Mouse (Mus musculus) adrenal gland, adult 18-20 months (tissue): ENCODE results near the gene Zfp738. TPM values are rescaled to one million over a fixed set of nuclear protein-coding genes. Genes with fewer than 3 reads are reported as not detected.
A peak's percentile ranks its signal among the peaks of the same experiment; 100 is the strongest.
"Not testable (repeated sequence)": the region's sequence is repeated elsewhere in the genome, so short reads cannot be mapped to it uniquely, and the experiment has no call there.

Source experiments
- DNase-seq, 2 experiments: peaks; one replicate each; pipeline ENCODE4 v3.0.0; 2021 to 2022; ENCODE audit warnings: low spot score in 2 of 2
- long read RNA-seq, 2 experiments: library from polyadenylated mRNA; stranded (forward); transcript quantifications; one replicate each; pipeline ENCODE4 v2.0.0; 2021
- total RNA-seq, 2 experiments: library from RNA; stranded (reverse); gene quantifications; 1 replicate in 1 of 2; 2 replicates in 1 of 2; pipeline ENCODE4 v1.2.3; 2021

Gene Zfp738
- 1 to 10 TPM; 7.9 to 8.1 TPM for total RNA-seq
- long read RNA-seq, experiment 1 = 0 reads
- long read RNA-seq, experiment 2, full-length matches to known transcripts = 3 of 4 reads
- long read RNA-seq, experiment 2, partial matches to known transcripts = 0 of 4 reads
- long read RNA-seq, experiment 2, other reads (novel, unspliced or antisense) = 1 of 4 reads

DNA sequence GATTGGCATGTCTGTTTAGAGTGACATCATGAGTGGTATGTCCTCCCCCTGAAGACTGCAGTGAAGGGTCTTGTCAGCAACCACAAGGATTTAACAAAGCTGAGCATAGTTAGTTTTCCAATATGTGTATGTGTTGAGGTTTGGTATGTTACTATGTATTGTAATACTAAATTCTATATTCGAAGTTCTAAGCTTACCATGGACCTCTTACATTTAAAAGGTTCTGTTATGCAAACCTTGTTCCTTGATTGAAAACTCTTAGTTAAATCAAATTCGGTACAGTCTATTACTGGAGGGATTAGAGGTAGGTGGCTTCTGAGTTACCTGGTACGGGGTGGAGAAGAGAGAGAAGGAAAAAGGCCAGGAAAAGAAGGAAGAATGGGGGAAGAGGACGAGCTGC, at the start of gene Zfp738:
Zfp738 (minus strand) TSS at position 101 of the 400 bp plus-strand sequence.
- DNase-seq = no peak

DNA sequence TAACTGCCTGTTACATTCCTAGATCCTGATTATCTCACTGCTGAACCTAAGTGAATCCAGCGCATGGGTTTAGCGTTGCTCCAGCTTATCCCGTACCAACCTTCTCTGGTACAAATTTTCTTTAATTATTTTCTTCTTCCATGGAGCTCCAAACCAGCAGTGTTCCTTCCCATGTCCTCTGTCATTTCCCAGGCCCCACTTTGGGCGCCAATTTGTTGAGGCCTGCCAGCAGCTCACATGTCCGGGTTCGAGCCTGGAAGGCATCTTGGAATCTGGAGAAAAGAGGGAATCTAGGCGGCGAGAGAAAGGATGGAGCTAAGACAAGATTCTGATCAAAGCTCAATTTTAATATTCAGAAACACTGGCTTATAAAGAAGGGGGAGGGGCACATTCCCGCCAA, 47.5 kb upstream of the Zfp738 start:
- DNase-seq = not testable (repeated sequence)

DNA sequence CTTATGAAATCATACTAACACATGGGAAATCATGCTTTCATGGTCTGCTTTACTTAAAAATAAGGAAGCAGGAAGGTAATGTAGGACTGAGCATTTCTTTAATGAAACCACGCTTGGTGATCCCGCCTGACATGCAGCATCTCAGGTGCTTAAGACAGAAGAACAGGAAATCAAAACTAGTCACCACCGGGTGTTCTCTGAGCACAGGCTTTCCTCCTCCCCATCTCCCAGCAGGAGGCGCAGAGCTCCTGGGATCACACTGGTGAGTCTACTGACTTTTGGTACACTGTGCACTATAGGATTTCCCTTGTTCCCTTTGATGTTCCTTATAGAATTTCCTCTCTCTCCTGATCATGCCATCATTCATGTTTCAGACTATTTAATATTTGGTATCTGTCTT, 42.6 kb upstream of the Zfp738 start:
- peak in 1 of 2 experiments; percentile 17 for DNase-seq

DNA sequence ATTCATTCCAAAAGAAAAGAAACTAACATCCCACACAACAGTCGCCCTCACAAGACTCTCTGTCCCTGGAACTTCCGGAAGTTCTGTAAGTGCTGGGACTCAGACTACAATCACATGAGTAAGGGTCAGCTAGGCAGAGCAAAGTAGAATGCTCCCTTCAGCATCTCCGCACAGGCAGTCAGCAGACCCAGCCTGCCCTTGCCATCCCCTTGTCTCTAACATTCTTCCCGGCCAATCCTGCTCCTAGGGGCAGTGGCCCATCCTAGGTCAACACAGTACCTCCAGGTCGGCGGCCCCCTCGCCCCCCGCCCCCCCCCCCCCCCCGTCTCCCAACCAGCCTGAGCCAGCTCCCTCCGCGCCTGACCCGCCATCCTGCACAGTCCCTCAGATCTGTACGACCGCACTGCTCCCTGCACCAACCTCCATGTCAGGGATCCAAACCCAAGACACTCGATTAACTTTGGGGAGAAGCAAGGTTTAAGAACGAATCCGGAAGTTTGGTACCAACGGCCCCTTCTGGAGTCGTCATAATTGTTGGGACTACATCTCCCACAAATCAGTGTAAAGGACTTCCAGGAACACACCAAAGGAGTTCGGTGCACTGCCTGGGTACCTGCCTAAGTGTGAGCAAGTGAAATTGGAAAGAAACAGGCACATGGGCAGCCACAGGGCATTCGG, 41.9 kb upstream of the Zfp738 start, which contains the start of gene Zfp65:
Zfp65 (minus strand) TSS at position 533 of the 678 bp plus-strand sequence.
- DNase-seq = peak; percentile 31 to 49

DNA sequence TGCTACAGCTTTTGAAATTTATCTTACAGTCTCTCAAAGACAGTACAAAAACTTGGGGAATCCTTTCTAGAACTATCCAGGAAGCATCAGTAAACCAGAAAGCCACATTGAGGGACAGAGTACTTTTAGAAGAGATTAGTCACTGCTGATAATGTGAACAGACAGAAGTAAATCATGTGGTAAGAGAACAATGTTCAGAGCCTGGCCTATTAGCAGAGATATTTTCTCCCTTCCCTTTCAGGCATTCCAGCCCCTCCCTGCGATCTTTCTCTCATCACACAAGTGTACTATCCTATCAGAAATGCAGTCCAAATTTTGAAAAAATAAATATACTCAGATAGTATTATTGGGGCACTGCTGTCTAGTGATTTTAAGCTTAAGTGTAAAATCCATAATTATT, 41.2 kb upstream of the Zfp738 start:
- DNase-seq = no peak

DNA sequence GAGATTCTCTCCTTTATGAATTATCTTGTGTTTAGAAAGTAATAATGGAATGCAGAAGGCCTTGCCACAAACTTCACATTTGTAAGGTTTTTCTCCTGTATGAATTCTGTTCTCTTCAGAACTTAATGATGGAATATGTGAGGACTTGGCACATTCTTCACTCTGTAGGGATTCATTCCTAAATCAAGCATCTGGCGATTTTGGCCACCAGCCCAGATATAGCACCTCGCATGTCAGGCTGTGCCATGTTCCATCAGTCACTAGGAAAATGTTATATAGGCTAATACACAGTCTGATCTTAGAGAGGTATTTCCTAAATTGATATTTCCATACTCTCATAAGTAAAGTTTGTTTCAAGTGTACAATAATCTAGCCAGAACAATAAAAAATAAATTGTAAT, 38.5 kb upstream of the Zfp738 start:
- not testable (repeated sequence) for DNase-seq

DNA sequence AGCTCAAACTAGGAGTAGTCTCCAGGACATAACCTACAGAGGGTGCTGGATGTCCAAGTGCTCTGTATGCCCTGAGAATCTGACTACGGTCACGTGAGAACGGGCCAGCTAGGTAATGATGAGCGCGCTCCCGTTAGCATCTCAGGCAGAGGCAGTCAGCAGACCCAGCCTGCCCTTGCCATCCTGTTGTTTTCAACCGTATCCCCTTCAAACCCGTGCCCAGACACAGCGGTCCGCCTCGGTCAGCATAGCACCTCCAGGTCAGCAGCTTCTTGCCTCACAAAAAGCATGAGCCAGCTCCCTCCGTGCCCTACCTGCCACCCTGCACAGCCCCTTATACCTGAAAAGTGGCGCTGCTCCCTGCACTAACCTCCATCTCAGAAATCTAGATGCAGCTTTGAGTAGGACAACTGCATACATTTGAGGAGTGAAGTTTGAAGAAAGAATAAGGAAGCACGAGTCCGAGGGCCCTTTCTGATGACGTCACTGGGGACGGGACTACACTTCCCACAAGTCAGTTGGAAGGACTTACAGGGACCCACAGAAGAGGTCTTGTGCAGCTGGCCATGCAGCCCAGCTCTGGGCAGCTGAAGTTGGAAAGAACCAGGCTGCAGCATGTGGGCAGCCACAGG, 37.1 kb upstream of the Zfp738 start:
- peak; percentile 76 to 83 for DNase-seq

DNA sequence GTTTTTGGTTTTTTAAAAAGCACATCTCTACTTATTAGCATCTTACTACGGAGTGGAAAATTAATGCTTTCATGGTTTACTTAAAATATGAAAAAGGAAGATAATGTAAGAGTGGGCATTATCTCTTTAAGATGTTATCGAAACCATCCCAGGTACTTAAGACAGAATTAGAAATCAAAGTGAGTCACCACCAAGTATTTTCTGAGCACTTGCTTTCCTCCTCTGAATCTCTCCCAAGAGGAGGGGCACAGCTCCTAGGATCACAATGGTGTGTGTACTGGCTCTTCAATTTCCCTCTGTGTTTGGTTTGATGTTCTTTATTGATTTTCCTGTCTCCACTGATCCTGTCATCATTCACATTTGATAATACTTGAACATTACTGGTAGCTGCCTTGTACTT, 3.0 kb downstream of the Zfp738 start:
- DNase-seq = not testable (repeated sequence)

DNA sequence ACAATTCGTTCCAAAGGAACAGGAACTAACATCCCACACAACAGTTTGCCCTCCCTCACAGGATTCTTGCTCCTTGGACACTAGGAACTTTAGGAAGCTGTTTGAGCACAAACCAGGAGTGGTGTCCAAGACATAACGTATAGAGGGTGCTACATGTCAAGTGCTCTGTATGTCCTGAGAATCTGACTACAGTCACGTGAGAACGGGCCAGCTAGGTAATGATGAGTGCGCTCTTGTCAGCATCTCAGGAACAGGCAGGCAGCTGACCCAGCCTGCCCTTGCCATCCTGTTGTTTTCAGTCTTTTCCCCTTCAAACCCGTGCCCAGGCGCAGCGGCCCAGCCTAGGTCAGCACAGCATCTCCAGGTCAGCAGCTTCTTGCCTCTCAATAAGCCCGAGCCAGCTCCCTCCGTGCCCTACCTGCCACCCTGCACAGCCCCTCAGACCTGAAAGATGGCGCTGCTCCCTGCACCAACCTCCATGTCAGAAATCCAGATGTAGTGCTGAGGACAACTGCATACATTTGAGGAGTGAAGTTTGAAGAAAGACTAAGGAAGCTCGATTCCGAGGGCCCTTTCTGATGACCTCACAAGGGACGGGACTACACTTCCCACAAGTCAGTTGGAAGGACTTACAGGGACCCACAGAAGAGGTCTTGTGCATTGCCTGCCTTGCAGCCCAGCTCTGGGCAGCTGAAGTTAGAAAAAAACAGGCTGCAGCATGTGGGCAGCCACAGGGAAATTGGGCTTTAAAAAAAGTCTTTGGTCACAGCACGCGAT, 3.7 kb downstream of the Zfp738 start:
- DNase-seq = peak; percentile 75 to 76

DNA sequence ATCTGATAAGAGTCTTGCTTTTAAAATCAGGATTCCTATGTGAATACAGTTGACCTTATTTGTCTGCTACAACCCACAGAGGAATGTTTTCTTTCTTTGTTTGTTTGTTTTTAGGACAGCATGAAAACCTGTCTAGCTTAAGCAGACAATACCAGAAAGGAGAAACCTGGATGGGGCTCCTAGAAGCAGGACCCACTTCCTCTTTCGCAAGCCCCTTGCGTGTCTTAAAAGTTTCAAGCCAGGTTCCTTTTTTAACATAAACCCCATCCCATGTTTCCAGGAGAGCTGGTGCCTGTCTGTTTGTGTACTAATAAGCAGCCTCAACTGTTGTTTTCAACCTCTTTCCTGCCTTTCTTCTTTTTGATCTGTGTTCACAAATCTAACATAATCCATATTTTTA, 12.0 kb downstream of the Zfp738 start:
- DNase-seq = no peak

DNA sequence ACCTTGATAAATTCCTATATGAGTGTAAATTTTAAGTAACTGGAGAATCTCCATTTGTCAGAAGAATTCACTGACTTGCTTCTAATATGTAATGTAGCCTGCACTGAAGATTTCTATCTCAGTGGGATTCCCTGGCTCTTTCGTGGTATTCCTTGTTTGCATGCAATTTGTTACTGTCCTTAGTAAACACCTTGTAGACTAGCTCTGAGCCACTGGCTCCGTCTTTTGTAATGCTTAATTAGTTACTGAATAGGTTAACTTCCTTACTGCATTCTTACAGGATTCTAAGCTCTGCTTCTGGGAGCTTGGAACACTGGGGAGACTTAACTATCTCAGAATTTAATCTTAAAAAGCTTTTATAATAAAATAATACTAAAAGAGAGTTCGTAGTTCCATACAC, 34.4 kb downstream of the Zfp738 start:
- DNase-seq = no peak

DNA sequence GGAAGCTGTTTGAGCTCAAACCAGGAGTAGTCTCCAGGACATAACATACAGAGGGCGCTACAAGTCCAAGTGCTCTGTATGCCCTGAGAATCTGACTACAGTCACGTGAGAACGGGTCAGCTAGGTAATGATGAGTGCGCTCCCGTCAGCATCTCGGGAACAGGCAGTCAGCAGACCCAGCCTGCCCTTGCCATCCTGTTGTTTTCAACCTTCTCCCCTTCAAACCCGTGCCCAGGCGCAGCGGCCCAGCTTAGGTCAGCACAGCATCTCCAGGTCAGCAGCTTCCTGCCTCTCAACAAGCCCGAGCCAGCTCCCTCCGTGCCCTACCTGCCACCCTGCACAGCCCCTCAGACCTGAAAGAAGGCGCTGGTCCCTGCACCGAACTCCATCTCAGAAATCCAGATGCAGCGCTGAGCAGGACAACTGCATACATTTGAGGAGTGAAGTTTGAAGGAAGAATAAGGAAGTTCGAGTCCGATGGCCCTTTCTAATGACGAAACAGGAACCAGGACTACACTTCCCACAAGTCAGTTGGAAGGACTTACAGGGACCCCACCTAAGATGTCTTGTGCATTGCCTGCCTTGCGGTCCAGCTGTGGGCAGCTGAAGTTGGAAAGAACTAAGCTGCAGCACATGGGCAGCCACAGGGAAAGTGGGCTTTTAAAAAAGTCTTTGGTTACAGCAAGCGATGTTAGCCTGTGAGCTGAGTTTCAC, 49.4 kb downstream of the Zfp738 start, which contains the start of the genes Gm49345 and Zfp729a:
Gm49345 (minus strand) TSS at position 476 of the 714 bp plus-strand sequence.
Zfp729a (minus strand) TSS at position 498 of the 714 bp plus-strand sequence.
- peak; percentile 72 for DNase-seq

DNA sequence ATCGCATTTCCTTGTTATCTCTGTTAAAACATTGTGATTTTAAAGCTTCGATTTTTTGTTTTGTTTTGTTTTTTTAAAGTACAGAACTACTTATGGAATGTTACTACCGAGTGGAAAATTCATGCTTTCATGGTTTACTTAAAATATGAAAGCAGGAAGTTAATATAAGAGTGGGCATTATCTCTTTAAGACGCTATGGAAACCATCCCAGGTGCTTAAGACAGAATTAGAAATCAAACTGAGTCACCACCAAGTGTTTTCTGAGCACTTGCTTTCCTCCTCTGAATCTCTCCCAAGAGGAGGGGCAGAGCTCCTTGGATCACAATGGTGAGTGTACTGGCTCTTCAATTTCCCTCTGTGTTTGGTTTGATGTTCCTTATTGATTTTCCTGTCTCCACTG, 76.8 kb downstream of the Zfp738 start:
- DNase-seq = no peak

DNA sequence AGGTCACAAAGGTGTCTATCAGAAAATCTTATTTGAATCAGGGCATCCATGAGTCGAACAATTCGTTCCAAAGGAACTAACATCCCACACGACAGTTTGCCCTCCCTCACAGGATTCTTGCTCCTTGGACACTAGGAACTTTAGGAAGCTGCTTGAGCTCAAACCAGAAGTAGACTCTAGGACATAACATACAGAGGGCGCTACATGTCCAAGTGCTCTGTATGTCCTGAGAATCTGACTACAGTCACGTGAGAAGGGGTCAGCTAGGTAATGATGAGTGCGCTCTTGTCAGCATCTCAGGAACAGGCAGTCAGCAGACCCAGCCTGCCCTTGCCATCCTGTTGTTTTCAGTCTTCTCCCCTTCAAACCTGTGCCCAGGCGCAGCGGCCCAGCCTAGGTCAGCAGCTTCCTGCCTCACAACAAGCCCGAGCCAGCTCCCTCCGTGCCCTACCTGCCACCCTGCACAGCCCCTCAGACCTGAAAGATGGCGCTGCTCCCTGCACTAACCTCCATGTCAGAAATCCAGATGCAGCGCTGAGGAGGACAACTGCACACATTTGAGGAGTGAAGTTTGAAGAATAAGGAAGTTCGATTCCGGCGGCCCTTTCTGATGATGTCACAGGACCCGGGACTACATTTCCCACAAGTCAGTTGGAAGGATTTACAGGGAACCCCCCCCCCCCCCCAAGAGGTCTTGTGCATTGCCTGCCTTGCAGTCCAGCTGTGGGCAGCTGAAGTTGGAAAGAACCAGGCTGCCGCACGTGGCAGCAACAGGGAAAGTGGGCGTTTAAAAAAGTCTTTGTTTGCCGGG, 77.6 kb downstream of the Zfp738 start, which contains the start of gene Zfp729b:
Zfp729b (minus strand) TSS at position 642 of the 811 bp plus-strand sequence.
- peak; percentile 88 to 90 for DNase-seq

Other genes starting within 250 kb of the Zfp738 start
- gene Zfp874a, start 235.4 kb downstream of the Zfp738 start, total RNA-seq = 10 to 100 TPM; 16.0 to 20.6 TPM
- gene Zfp874b, start 202.8 kb downstream of the Zfp738 start, total RNA-seq = 10 to 100 TPM; 18.0 to 22.0 TPM
- 1 to 10 TPM; 7.5 to 7.9 TPM for gene Zfp58, start 186.5 kb downstream of the Zfp738 start, total RNA-seq
- under 1 TPM in 1 of 2 experiments, not detected in 1; 0.60 TPM for gene Gm26965, start 160.9 kb downstream of the Zfp738 start, total RNA-seq
- gene Zfp87, start 160.9 kb downstream of the Zfp738 start, total RNA-seq = 10 to 100 TPM; 19.0 to 20.1 TPM
- gene Zfp748, start 133.2 kb downstream of the Zfp738 start, total RNA-seq = 1 to 10 TPM; 8.2 to 8.8 TPM
- gene Zfp729b, start 77.4 kb downstream of the Zfp738 start, total RNA-seq = 1 to 10 TPM; 6.7 to 7.0 TPM
- not detected for gene Gm49345, start 49.3 kb downstream of the Zfp738 start, total RNA-seq
- 1 to 10 TPM; 5.2 to 7.4 TPM for gene Zfp729a, start 49.3 kb downstream of the Zfp738 start, total RNA-seq
- 10 to 100 TPM; 12.2 to 12.7 TPM for gene Zfp65, start 42.1 kb upstream of the Zfp738 start, total RNA-seq
- gene Zfp85, start 68.2 kb upstream of the Zfp738 start, total RNA-seq = 1 to 10 TPM; 4.0 to 5.3 TPM
- gene Zfp493, start 92.6 kb upstream of the Zfp738 start, total RNA-seq = 1 to 10 TPM; 1.8 to 2.5 TPM
- gene Zfp273, start 126.7 kb upstream of the Zfp738 start, total RNA-seq = 1 to 10 TPM; 3.5 to 4.2 TPM
- gene Gm10037, start 144.0 kb upstream of the Zfp738 start, total RNA-seq = 1 to 10 TPM; 2.0 to 2.8 TPM
- gene BC048507, start 176.3 kb upstream of the Zfp738 start, total RNA-seq = not detected